Mouse (Mus musculus) brain, embryonic 14.5 days (tissue): ENCODE measurements around the gene Terb1. TPM values are rescaled to one million over a fixed set of nuclear protein-coding genes. Genes with fewer than 3 reads are reported as not detected.
A peak's percentile ranks its signal among the peaks of the same experiment; 100 is the strongest.

Experiments
- DNase-seq: peaks from one replicate; pipeline ENCODE4 v3.0.0-alpha.2; 2011; ENCODE audit warnings: low read depth
- CTCF ChIP-seq: fragments of 200-500 bp; IDR thresholded peaks from 2 replicates; pipeline ENCODE4 v1.5.1; 2012; ENCODE audit warnings: inconsistent platforms, mild to moderate bottlenecking, moderate library complexity, borderline replicate concordance; ENCODE audit not compliant: insufficient read depth, insufficient read length; ENCODE audit errors: extremely low read depth
- POLR2A ChIP-seq: fragments of 200-500 bp; IDR thresholded peaks from 2 replicates; pipeline ENCODE4 v1.6.1; 2012; ENCODE audit warnings: mild to moderate bottlenecking, inconsistent platforms, borderline replicate concordance; ENCODE audit not compliant: poor library complexity, insufficient read depth, insufficient read length, severe bottlenecking; ENCODE audit errors: extremely low read depth
- polyA plus RNA-seq: library from polyadenylated mRNA; depleted of rRNA; stranded (reverse); fragments of >200 nt; gene quantifications from 2 replicates; pipeline ENCODE4 v1.2.3, GENCODE M21; 2012

The Terb1 gene
- polyA plus RNA-seq, 1 experiment, result 0.57 TPM

- no peak for DNase-seq
- TF ChIP-seq CTCF, result no peak
- no peak for TF ChIP-seq POLR2A
Measured at GRCm38 (mm10) chr8:104433191-104433842, 76.4 kb downstream of the Terb1 start.

GRCm38 (mm10) chr8:104432656-104433055 is 77.1 kb downstream of the Terb1 start:
- DNase-seq, result no peak
- TF ChIP-seq POLR2A (no peak), CTCF (no peak)

- no peak for TF ChIP-seq CTCF
- no peak for TF ChIP-seq POLR2A
Measured at GRCm38 (mm10) chr8:104430230-104430629, 79.5 kb downstream of the Terb1 start.

GRCm38 (mm10) chr8:104427703-104428102 is 82.0 kb downstream of the Terb1 start:
- DNase-seq, result no peak
- no peak for TF ChIP-seq POLR2A
- no peak for TF ChIP-seq CTCF

More at GRCm38 (mm10) chr8:104430230-104430629, 79.5 kb downstream of the Terb1 start:
- DNase-seq, result no peak

GRCm38 (mm10) chr8:104422313-104422712 is 87.4 kb downstream of the Terb1 start:
- TF ChIP-seq CTCF (no peak), POLR2A (no peak)
- DNase-seq, result no peak

- TF ChIP-seq POLR2A (no peak), CTCF (no peak)
- DNase-seq, result no peak
Measured at GRCm38 (mm10) chr8:104416022-104416421, 93.7 kb downstream of the Terb1 start.

GRCm38 (mm10) chr8:104414204-104414603 is 95.5 kb downstream of the Terb1 start:
- peak; percentile 24 for DNase-seq
- no peak for TF ChIP-seq CTCF
- no peak for TF ChIP-seq POLR2A

GRCm38 (mm10) chr8:104413770-104414169 is 95.9 kb downstream of the Terb1 start:
- TF ChIP-seq CTCF (no peak), POLR2A (no peak)
- no peak for DNase-seq

GRCm38 (mm10) chr8:104412805-104413532 is 96.7 kb downstream of the Terb1 start:
- no peak for DNase-seq
- TF ChIP-seq POLR2A (no peak), CTCF (no peak)

GRCm38 (mm10) chr8:104411972-104412371 is 97.7 kb downstream of the Terb1 start:
- TF ChIP-seq POLR2A, result no peak
- DNase-seq, result no peak

GRCm38 (mm10) chr8:104411468-104411867 is 98.2 kb downstream of the Terb1 start:
- no peak for DNase-seq
- TF ChIP-seq POLR2A (no peak), CTCF (no peak)

- DNase-seq, result no peak
- TF ChIP-seq CTCF (no peak), POLR2A (no peak)
Measured at GRCm38 (mm10) chr8:104410628-104411273, 99.0 kb downstream of the Terb1 start.
